In genomic region chr11:80577747-80578640, GRCm38 (mm10) we compare ENCODE assay signal across 8 mouse cellular contexts.
DNase-seq lines count a peak whose midpoint lies in the region; ATAC-seq and TF ChIP-seq lines count a peak whose summit lies in the region.

No protein-coding gene starts in this region.

- no peaks in the 10 kb centered on the region for H3K27me3 ChIP-seq in heart, embryonic 12.5 days (replicated peaks)
- no peaks in the 10 kb centered on the region for H3K27me3 ChIP-seq in heart, postnatal 0 days (ENCODE audit: control insufficient read depth, insufficient read depth, low read length)
- H3K27me3 ChIP-seq in lung, embryonic 14.5 days (ENCODE audit: insufficient read depth, low read length) = no peaks in the 10 kb centered on the region

- no peak for TF ChIP-seq EP300 in heart, postnatal 0 days (IDR thresholded peaks at IDR 0.05; ENCODE audit: low read depth)

- DNase-seq in heart, adult 8-10 months (ENCODE audit: low spot score) = no peak
- DNase-seq in cerebellum, postnatal 25 days = peak; percentile 86 to 94
- DNase-seq in heart, postnatal 0 days (ENCODE audit: low spot score) = peak; percentile 14
- DNase-seq in kidney, postnatal 4 days = peak; percentile 78 to 83
- DNase-seq in lung, embryonic 14.5 days = peak; percentile 96
- DNase-seq in ovary, postnatal 14 days (ENCODE audit: low spot score) = peak; percentile 60

- 46% methylated on average over 14 of the region's 14 CpGs for WGBS in heart, embryonic 12.5 days
- WGBS in heart, postnatal 0 days = 48% methylated on average over 14 of the region's 14 CpGs
- WGBS in lung, embryonic 14.5 days = 19% methylated on average over 14 of the region's 14 CpGs

- no peak for ATAC-seq in heart, embryonic 12.5 days (ENCODE audit: insufficient number of reproducible peaks, low FRiP score)
- no peak for ATAC-seq in heart, postnatal 0 days (ENCODE audit: insufficient read depth, low read depth)
- ATAC-seq in lung, embryonic 14.5 days (ENCODE audit: insufficient read depth) = peak; percentile 98
- no peak for ATAC-seq in CD4-positive, CD25-positive, alpha-beta regulatory T cell, adult 4 months

- H3K27ac ChIP-seq in heart, embryonic 12.5 days (ENCODE audit: poor library complexity, severe bottlenecking) = no peak overlapping the region
- H3K27ac ChIP-seq in heart, postnatal 0 days (ENCODE audit: low read depth) = no peak overlapping the region
- no peak overlapping the region for H3K27ac ChIP-seq in lung, embryonic 14.5 days (ENCODE audit: low read depth)

- no peaks in the 10 kb centered on the region for H3K9me3 ChIP-seq in heart, embryonic 12.5 days (replicated peaks)
- H3K9me3 ChIP-seq in heart, postnatal 0 days (replicated peaks; ENCODE audit: control insufficient read depth, low read length) = no peaks in the 10 kb centered on the region
- H3K9me3 ChIP-seq in lung, embryonic 14.5 days (ENCODE audit: low read depth, low read length) = no peaks in the 10 kb centered on the region

- no peaks in the 10 kb centered on the region for H3K36me3 ChIP-seq in heart, embryonic 12.5 days
- no peaks in the 10 kb centered on the region for H3K36me3 ChIP-seq in heart, postnatal 0 days (replicated peaks; ENCODE audit: control insufficient read depth, insufficient read depth, low read length)
- H3K36me3 ChIP-seq in lung, embryonic 14.5 days (ENCODE audit: insufficient read depth) = no peaks in the 10 kb centered on the region

- no peak overlapping the region for H3K4me3 ChIP-seq in heart, embryonic 12.5 days
- no peak overlapping the region for H3K4me3 ChIP-seq in heart, postnatal 0 days (ENCODE audit: low read depth, low read length)
- no peak overlapping the region for H3K4me3 ChIP-seq in lung, embryonic 14.5 days (ENCODE audit: low read depth, low read length)

- no peak for TF ChIP-seq CTCF in heart, postnatal 0 days (IDR thresholded peaks at IDR 0.05; ENCODE audit: low read depth)
- no peak for TF ChIP-seq CTCF in lung, embryonic 14.5 days (IDR thresholded peaks at IDR 0.05; ENCODE audit: low read depth)

- peaks cover 5% of the 10 kb centered on the region for H3K4me1 ChIP-seq in heart, embryonic 12.5 days (replicated peaks)
- no peaks in the 10 kb centered on the region for H3K4me1 ChIP-seq in heart, postnatal 0 days (ENCODE audit: control insufficient read depth, insufficient read depth)
- 0 out of 2 replicates have a peak, but pooled peaks cover 2% of the 10 kb centered on the region for H3K4me1 ChIP-seq in lung, embryonic 14.5 days (ENCODE audit: insufficient read depth)

- H3K9ac ChIP-seq in heart, embryonic 12.5 days = no peak overlapping the region
- H3K9ac ChIP-seq in heart, postnatal 0 days (replicated peaks; ENCODE audit: low read depth, low read length) = no peak overlapping the region
- no peak overlapping the region for H3K9ac ChIP-seq in lung, embryonic 14.5 days

- peak overlapping the region; percentile 33; the same call in 1 of the 2 replicates for H3K4me2 ChIP-seq in heart, embryonic 12.5 days
- H3K4me2 ChIP-seq in heart, postnatal 0 days (ENCODE audit: low read depth, low read length) = no peak overlapping the region
- peak overlapping the region; percentile 49 for H3K4me2 ChIP-seq in lung, embryonic 14.5 days
